Mouse (Mus musculus) heart, postnatal 0 days (tissue): ENCODE data around the gene Bcl3.

ENCODE experiments used
- CTCF ChIP-seq: IDR thresholded peaks from 2 replicates; pipeline ENCODE4 v1.5.1; 2016; ENCODE audit warnings: antibody characterized with exemption, control low read depth, low read depth
- EP300 ChIP-seq: IDR thresholded peaks from 2 replicates; pipeline ENCODE4 v1.6.1; 2016; ENCODE audit warnings: antibody characterized with exemption, low read depth

- TF ChIP-seq CTCF (no peak), EP300 (no peak)
These were observed 14.3 kb upstream of the Bcl3 start for GRCm38 (mm10) chr7:19836843-19837242.
